Mouse (Mus musculus) cortical plate, adult 2 months (tissue): Measurements from ENCODE around the gene Sowahb. TPM values are rescaled to one million over a fixed set of nuclear protein-coding genes. Genes with fewer than 3 reads are reported as not detected.

Experiments
- H3K27ac ChIP-seq: fragments of 200-500 bp; 2 replicates; pipeline ENCODE4 v1.5.1; 2012; ENCODE audit warnings: low read length, control low read depth, inconsistent platforms; ENCODE audit not compliant: insufficient read depth
- H3K4me1 ChIP-seq: fragments of 200-500 bp; 2 replicates; pipeline ENCODE4 v1.6.1; 2011; ENCODE audit warnings: low read length; ENCODE audit not compliant: control insufficient read depth, insufficient read depth
- H3K4me3 ChIP-seq: fragments of 200-500 bp; 2 replicates; pipeline ENCODE4 v1.5.1; 2011; ENCODE audit warnings: mild to moderate bottlenecking, low read length, control low read depth; ENCODE audit not compliant: insufficient read depth
- CTCF ChIP-seq: fragments of 200-500 bp; IDR thresholded peaks from 2 replicates; pipeline ENCODE4 v1.5.1; 2011; ENCODE audit warnings: mild to moderate bottlenecking, control low read depth, low read length; ENCODE audit not compliant: insufficient read depth; ENCODE audit errors: extremely low read depth
- POLR2A ChIP-seq: fragments of 200-500 bp; IDR thresholded peaks from 2 replicates; pipeline ENCODE4 v1.6.1; 2011; ENCODE audit warnings: mild to moderate bottlenecking, low read length, control low read depth; ENCODE audit not compliant: insufficient read depth; ENCODE audit errors: extremely low read depth
- polyA plus RNA-seq: library from polyadenylated mRNA; depleted of rRNA; stranded (reverse); fragments of >200 nt; gene quantifications from 2 replicates; pipeline ENCODE4 v1.2.3, GENCODE M21; 2012

The Sowahb gene
- polyA plus RNA-seq, 1 experiment, result 11.8 TPM

- H3K27ac ChIP-seq, result peak overlapping the region; percentile 90
- TF ChIP-seq POLR2A, result no peak
- TF ChIP-seq CTCF, result no peak
- H3K4me1 ChIP-seq, result 0 out of 2 replicates have a peak, but pooled peaks cover 1% of the 10 kb centered on the region
- H3K4me3 ChIP-seq, result peak overlapping the region; percentile 87
Measured at GRCm38 (mm10) chr5:93043688-93044583, 886 bp downstream of the Sowahb start.

GRCm38 (mm10) chr5:93042831-93043687 is 1.8 kb downstream of the Sowahb start:
- Histone ChIP-seq H3K4me1 (0 out of 2 replicates have a peak, but pooled peaks cover 1% of the 10 kb centered on the region), H3K4me3 (peak overlapping the region; percentile 87), H3K27ac (no peak overlapping the region)
- no peak for TF ChIP-seq CTCF
- no peak for TF ChIP-seq POLR2A

DNA sequence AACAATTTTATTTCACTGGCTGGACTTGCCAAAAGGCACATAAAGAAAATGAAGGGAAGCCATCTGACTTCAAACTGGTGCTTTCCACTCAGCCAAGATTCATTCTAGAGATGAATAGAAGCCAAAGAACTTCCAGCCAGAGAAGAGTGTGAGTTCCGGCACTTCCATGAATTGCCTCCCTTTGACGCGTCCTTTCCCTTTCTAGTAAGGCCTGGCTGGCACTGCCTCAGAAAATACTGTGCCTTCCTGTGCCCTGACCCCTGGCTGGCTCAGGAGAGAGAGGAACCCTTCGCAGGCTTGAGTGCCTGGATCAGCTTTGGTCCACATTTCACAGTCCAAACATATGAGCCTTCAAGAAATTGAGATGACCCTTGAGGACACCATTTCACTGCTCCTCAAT is 2.8 kb downstream of the Sowahb start:
- H3K4me3 ChIP-seq, result peak overlapping the region; percentile 24; the same call in 1 of the 2 replicates
- H3K4me1 ChIP-seq, result 0 out of 2 replicates have a peak, but pooled peaks cover 1% of the 10 kb centered on the region
- TF ChIP-seq CTCF, result no peak
- no peak for TF ChIP-seq POLR2A
- no peak overlapping the region for H3K27ac ChIP-seq

- H3K4me3 ChIP-seq, result no peak overlapping the region; the same call in 1 of the 2 replicates
- no peaks in the 10 kb centered on the region for H3K4me1 ChIP-seq
- no peak for TF ChIP-seq CTCF
- TF ChIP-seq POLR2A, result no peak
Measured at GRCm38 (mm10) chr5:93041276-93041675, 3.5 kb downstream of the Sowahb start.

DNA sequence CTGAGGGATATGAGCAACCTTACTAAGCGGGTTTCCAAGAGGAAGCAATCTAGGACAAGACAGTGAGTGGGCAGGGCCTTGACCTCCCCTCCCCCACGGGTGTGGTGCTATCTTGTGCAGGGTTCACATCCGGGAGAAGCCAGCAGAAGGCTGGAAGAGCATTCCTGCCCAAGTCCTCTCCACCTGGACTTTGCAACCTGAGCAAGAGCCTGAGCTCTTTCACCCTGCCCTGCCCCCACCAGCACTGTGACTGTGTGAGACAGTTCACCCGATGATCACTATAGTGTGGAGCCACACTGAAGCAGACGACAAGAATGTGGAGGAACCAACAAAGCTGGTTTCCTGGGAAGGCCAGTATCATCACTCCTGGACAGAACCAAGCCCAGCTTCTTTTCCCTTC is 4.7 kb downstream of the Sowahb start:
- Histone ChIP-seq H3K4me1 (no peaks in the 10 kb centered on the region), H3K27ac (no peak overlapping the region), H3K4me3 (no peak overlapping the region)
- TF ChIP-seq POLR2A, result no peak
- TF ChIP-seq CTCF, result no peak

More at GRCm38 (mm10) chr5:93041276-93041675, 3.5 kb downstream of the Sowahb start:
- H3K27ac ChIP-seq, result no peak overlapping the region

DNA sequence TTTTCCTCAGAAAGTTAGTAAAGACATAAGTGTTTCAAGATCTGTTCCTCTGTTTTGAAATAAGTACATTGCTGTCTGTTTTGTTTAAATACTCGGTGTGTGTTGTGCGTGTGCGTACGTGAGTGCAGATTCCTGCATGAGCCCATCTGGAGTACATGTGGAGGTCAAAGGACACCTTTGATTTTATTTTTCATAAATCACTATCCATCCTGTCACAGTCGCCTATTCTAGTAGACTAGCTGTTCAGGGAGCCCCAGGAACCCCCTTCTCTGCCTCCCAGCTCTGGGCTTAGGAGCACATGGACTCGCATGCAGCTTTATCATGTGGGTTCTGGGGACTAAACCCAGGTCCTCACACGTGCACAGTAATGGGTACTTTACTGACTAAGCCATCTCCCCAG is 8.6 kb downstream of the Sowahb start:
- no peak for TF ChIP-seq POLR2A
- no peak for TF ChIP-seq CTCF
- H3K4me1 ChIP-seq, result no peaks in the 10 kb centered on the region
- H3K27ac ChIP-seq, result no peak overlapping the region
- H3K4me3 ChIP-seq, result no peak overlapping the region

DNA sequence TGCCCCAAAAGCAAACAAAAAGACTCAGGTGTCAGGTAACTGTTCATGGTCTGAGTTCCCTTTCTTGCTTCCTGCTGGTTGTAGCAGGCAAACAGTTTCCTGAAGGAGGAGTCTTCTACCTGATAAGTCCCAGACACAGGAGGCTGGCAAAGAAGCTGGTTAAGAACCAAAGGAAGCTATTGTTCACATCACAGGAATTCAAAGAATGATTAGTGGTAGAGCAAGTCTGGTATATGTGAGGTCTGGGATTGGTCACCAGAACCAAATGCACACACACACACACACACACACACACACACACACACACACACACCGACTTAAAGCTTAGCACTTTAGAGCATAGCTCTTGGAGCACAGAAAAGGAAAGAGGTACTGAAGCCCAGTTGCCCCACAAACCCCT is 9.5 kb downstream of the Sowahb start:
- H3K4me1 ChIP-seq, result no peaks in the 10 kb centered on the region
- H3K27ac ChIP-seq, result no peak overlapping the region
- TF ChIP-seq CTCF (no peak), POLR2A (no peak)
- H3K4me3 ChIP-seq, result no peak overlapping the region

GRCm38 (mm10) chr5:93033087-93033870 is 11.5 kb downstream of the Sowahb start:
- no peak for TF ChIP-seq POLR2A
- no peak for TF ChIP-seq CTCF
- no peak overlapping the region for H3K4me3 ChIP-seq

DNA sequence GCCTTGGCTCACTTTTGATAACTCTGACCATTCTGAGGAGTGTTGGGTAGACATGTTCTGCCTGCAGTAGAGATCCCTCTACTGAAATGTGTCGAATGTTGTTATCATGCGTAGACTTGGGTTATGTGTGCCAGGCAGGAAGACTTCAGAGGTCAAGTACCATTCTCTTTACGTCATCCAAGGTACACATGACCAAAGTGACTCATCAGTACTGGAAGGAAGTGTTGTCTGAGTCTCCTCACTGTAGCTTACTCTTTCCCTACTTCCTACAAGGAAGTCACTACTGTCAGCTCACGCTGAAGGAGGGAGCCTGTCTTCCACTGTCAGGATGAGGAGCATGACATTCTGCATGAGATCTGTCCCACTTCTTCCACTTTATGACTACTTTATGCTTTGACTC is 12.2 kb downstream of the Sowahb start:
- no peak for TF ChIP-seq POLR2A
- TF ChIP-seq CTCF, result no peak
- Histone ChIP-seq H3K4me1 (no peaks in the 10 kb centered on the region), H3K4me3 (no peak overlapping the region), H3K27ac (no peak overlapping the region)

More at GRCm38 (mm10) chr5:93033087-93033870, 11.5 kb downstream of the Sowahb start:
- no peaks in the 10 kb centered on the region for H3K4me1 ChIP-seq
- no peak overlapping the region for H3K27ac ChIP-seq
